Mouse (Mus musculus): ENCODE data around the gene Siah1a. TPM values are rescaled to one million over a fixed set of nuclear protein-coding genes. Genes with fewer than 3 reads are reported as not detected.

Gene Siah1a
- polyA plus RNA-seq, 1 experiment from 2014 or later, result 42.7 TPM

DNA sequence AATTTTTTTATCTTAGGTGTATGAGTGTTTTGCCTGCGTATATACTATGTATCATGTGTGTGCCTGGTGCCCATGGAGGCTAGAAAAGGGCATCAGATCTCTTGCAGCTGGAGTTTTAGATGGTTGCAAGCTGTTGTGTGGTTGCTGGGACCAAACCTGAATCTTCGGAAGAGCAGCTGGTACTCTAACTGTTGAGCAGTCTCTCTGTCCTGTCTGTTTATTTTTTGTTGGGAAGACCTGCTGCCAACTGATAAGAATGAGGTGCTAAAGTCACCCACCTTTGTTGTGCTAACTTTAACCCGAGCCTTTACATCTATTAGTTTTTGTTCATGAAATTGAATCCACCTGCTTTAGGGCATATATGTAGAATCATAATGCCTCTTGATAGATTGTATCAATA lies 43.3 kb downstream of the Siah1a start:
- Histone ChIP-seq H3K27ac (replicated peaks; ENCODE audit: low read depth, low read length) (no peak overlapping the region), H3K27me3 (replicated peaks; ENCODE audit: control insufficient read depth, insufficient read depth, low read length) (no peaks in the 10 kb centered on the region), H3K4me3 (ENCODE audit: low read depth, low read length) (no peak overlapping the region), H3K4me1 (ENCODE audit: control insufficient read depth, insufficient read depth, low read length) (no peaks in the 10 kb centered on the region), H3K4me2 (ENCODE audit: low read depth, low read length) (no peak overlapping the region), H3K9ac (ENCODE audit: low read depth, low read length) (no peak overlapping the region), H3K36me3 (ENCODE audit: control insufficient read depth, insufficient read depth, low read length) (peaks cover 5% of the 10 kb centered on the region; the same call in 1 of the 2 replicates), H3K9me3 (ENCODE audit: control insufficient read depth, low read length) (no peaks in the 10 kb centered on the region)
- WGBS, result 82% methylated on average over 3 of the region's 3 CpGs
- no peak for DNase-seq (ENCODE audit: low spot score)
- ATAC-seq (ENCODE audit: low read depth), result no peak

DNA sequence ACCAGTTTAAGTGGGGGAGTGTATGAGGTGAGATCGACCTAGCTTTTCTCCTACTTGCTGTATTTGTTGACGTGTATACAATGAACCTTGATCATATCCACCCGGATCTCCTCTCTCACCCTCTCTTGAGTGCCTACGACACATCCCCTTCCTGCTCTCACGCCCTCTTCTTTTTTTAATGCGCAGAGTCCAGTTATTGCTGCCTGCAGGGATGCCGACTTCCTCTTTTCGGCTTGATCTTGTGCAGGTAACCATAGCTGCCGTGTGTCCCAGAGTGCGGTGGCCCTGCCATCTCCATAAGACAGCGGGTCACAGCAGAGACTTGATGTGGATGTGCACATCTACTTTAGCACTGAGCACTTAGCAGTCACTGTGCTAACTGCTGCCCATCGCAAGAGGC lies 46.3 kb downstream of the Siah1a start:
- Histone ChIP-seq H3K4me2 (ENCODE audit: low read depth, low read length) (no peak overlapping the region), H3K9ac (ENCODE audit: low read depth, low read length) (no peak overlapping the region), H3K9me3 (ENCODE audit: control insufficient read depth, low read length) (no peaks in the 10 kb centered on the region), H3K4me3 (ENCODE audit: low read depth, low read length) (no peak overlapping the region), H3K36me3 (ENCODE audit: control insufficient read depth, insufficient read depth, low read length) (peaks cover 5% of the 10 kb centered on the region; the same call in 1 of the 2 replicates), H3K27ac (replicated peaks; ENCODE audit: low read depth, low read length) (no peak overlapping the region), H3K4me1 (ENCODE audit: control insufficient read depth, insufficient read depth, low read length) (no peaks in the 10 kb centered on the region), H3K27me3 (replicated peaks; ENCODE audit: control insufficient read depth, insufficient read depth, low read length) (no peaks in the 10 kb centered on the region)
- 88% methylated on average over 12 of the region's 12 CpGs for WGBS
- no peak for DNase-seq (ENCODE audit: low spot score)
- ATAC-seq (ENCODE audit: low read depth), result no peak

GRCm38 (mm10) chr8:86698811-86699421 lies 46.8 kb downstream of the Siah1a start:
- H3K27me3 ChIP-seq (replicated peaks; ENCODE audit: control insufficient read depth, insufficient read depth, low read length), result no peaks in the 10 kb centered on the region
- H3K4me1 ChIP-seq (ENCODE audit: control insufficient read depth, insufficient read depth, low read length), result no peaks in the 10 kb centered on the region
- no peaks in the 10 kb centered on the region for H3K9me3 ChIP-seq (ENCODE audit: control insufficient read depth, low read length)
- H3K36me3 ChIP-seq (ENCODE audit: control insufficient read depth, insufficient read depth, low read length), result peaks cover 5% of the 10 kb centered on the region; the same call in 1 of the 2 replicates
- H3K27ac ChIP-seq (replicated peaks; ENCODE audit: low read depth, low read length), result no peak overlapping the region
- DNase-seq (ENCODE audit: low spot score) (no peak), ATAC-seq (ENCODE audit: low read depth) (no peak)
- no peak overlapping the region for H3K4me3 ChIP-seq (ENCODE audit: low read depth, low read length)
- H3K4me2 ChIP-seq (ENCODE audit: low read depth, low read length), result no peak overlapping the region
- H3K9ac ChIP-seq (ENCODE audit: low read depth, low read length), result no peak overlapping the region
- 79% methylated on average over 1 of the region's 1 CpGs for WGBS

DNA sequence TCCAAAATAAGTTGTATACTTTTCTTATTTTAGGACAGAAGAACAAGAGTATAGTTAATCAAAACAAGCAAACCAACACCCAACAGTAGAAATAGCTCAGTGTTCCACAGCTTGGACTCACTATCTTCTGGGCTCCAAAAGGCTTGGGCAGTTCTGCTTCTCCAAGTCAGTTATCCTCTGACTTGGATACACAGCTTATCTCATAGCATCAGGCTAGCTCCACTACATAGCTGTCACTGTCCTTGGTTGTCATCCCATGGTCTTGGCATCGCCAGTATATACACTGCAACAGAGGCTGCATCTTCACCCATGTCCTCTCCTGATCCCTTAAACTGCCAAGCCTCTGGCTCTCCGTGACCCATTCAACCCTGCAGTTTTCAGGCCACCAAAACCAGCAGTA lies 50.0 kb downstream of the Siah1a start:
- Histone ChIP-seq H3K9ac (ENCODE audit: low read depth, low read length) (no peak overlapping the region), H3K36me3 (ENCODE audit: control insufficient read depth, insufficient read depth, low read length) (no peaks in the 10 kb centered on the region), H3K27me3 (replicated peaks; ENCODE audit: control insufficient read depth, insufficient read depth, low read length) (no peaks in the 10 kb centered on the region), H3K27ac (replicated peaks; ENCODE audit: low read depth, low read length) (no peak overlapping the region), H3K4me1 (ENCODE audit: control insufficient read depth, insufficient read depth, low read length) (no peaks in the 10 kb centered on the region), H3K9me3 (ENCODE audit: control insufficient read depth, low read length) (no peaks in the 10 kb centered on the region), H3K4me3 (ENCODE audit: low read depth, low read length) (no peak overlapping the region), H3K4me2 (ENCODE audit: low read depth, low read length) (no peak overlapping the region)
- DNase-seq (ENCODE audit: low spot score) (no peak), ATAC-seq (ENCODE audit: low read depth) (no peak)
- WGBS, result 86% methylated on average over 2 of the region's 2 CpGs

DNA sequence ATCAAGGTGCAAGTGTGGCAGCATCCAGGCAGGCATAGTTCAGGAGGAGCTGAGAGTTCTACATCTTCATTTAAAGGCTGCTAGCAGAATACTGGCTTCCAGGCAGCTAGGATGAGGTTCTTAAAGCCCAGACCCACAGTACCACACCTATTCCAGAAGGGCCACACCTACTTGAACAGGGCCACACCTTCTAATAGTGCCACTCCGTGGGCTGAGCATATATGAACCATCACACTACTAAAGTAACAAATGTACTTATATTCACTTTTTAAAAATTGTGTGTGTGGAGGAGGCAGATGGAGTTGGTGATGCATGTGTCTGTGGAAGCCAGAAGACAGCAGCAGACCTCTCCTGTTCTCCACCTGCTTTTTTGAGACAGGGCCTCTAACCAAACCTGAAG lies 51.7 kb downstream of the Siah1a start:
- Histone ChIP-seq H3K4me2 (ENCODE audit: low read depth, low read length) (no peak overlapping the region), H3K9me3 (ENCODE audit: control insufficient read depth, low read length) (no peaks in the 10 kb centered on the region), H3K36me3 (ENCODE audit: control insufficient read depth, insufficient read depth, low read length) (no peaks in the 10 kb centered on the region), H3K4me3 (ENCODE audit: low read depth, low read length) (no peak overlapping the region), H3K4me1 (ENCODE audit: control insufficient read depth, insufficient read depth, low read length) (no peaks in the 10 kb centered on the region), H3K27ac (replicated peaks; ENCODE audit: low read depth, low read length) (no peak overlapping the region), H3K27me3 (replicated peaks; ENCODE audit: control insufficient read depth, insufficient read depth, low read length) (no peaks in the 10 kb centered on the region), H3K9ac (ENCODE audit: low read depth, low read length) (no peak overlapping the region)
- ATAC-seq (ENCODE audit: low read depth), result no peak
- WGBS, result 85% methylated on average over 1 of the region's 1 CpGs
- DNase-seq (ENCODE audit: low spot score), result no peak

DNA sequence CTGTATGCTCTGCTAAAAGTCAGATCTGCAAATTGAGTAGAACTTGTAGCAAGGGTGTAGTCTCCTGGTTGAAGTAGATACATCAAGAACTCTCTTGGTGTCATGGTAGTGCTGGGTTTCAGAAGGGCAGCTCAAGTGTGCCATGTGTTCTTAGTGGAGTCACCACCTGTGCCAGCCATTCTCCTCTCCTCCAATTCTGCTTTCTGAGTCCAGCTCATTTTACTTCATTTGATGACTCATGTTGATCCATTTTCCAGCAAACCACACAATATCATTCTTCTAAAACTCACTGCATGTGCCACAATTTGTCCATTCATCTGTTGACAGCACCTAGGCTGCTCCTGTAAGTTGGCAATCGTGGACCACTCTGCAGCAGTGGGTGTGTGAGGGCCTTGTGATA lies 53.6 kb downstream of the Siah1a start:
- H3K4me3 ChIP-seq (ENCODE audit: low read depth, low read length), result no peak overlapping the region
- WGBS, result 73% methylated on average over 1 of the region's 1 CpGs
- H3K9ac ChIP-seq (ENCODE audit: low read depth, low read length), result no peak overlapping the region
- H3K9me3 ChIP-seq (ENCODE audit: control insufficient read depth, low read length), result no peaks in the 10 kb centered on the region
- no peaks in the 10 kb centered on the region for H3K27me3 ChIP-seq (replicated peaks; ENCODE audit: control insufficient read depth, insufficient read depth, low read length)
- H3K27ac ChIP-seq (replicated peaks; ENCODE audit: low read depth, low read length), result no peak overlapping the region
- no peaks in the 10 kb centered on the region for H3K4me1 ChIP-seq (ENCODE audit: control insufficient read depth, insufficient read depth, low read length)
- no peak overlapping the region for H3K4me2 ChIP-seq (ENCODE audit: low read depth, low read length)
- ATAC-seq (ENCODE audit: low read depth) (no peak), DNase-seq (ENCODE audit: low spot score) (no peak)
- H3K36me3 ChIP-seq (ENCODE audit: control insufficient read depth, insufficient read depth, low read length), result no peaks in the 10 kb centered on the region

DNA sequence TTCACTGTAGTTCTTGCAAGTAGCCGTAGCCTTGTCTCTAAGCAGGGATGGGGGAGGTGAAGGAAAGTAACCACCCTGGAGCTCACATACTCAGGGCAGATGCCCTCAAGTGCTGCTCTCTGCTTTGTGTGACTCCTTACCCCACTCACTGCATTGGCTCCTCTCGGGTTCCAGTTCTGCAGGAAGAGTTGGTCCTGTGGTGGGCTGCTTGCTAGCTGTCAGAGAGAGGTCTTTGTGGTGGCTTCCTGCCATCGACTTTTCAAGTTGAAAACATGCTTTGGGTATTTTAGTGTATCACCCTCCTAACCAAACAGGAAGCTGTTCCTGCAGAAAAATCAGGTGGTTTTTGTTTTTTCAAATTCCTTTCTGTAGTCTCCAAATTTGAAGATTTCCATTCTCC lies 59.1 kb downstream of the Siah1a start:
- Histone ChIP-seq H3K36me3 (ENCODE audit: control insufficient read depth, insufficient read depth, low read length) (no peaks in the 10 kb centered on the region), H3K4me1 (ENCODE audit: control insufficient read depth, insufficient read depth, low read length) (no peaks in the 10 kb centered on the region), H3K27ac (replicated peaks; ENCODE audit: low read depth, low read length) (no peak overlapping the region), H3K9me3 (ENCODE audit: control insufficient read depth, low read length) (no peaks in the 10 kb centered on the region), H3K9ac (ENCODE audit: low read depth, low read length) (no peak overlapping the region), H3K4me2 (ENCODE audit: low read depth, low read length) (no peak overlapping the region), H3K27me3 (replicated peaks; ENCODE audit: control insufficient read depth, insufficient read depth, low read length) (no peaks in the 10 kb centered on the region), H3K4me3 (ENCODE audit: low read depth, low read length) (no peak overlapping the region)
- DNase-seq (ENCODE audit: low spot score) (no peak), ATAC-seq (ENCODE audit: low read depth) (no peak)
- WGBS, result 45% methylated on average over 3 of the region's 3 CpGs

Other genes starting within 250 kb of the Siah1a start
- 0.16 and 0.29 TPM in 2 replicates for gene Abcc12, start 165.2 kb downstream of the Siah1a start, polyA plus RNA-seq (2014; fragmentation: Nextera tagmentation; extraction: Ambion mirVana)
- gene Lonp2, start 121.9 kb downstream of the Siah1a start, polyA plus RNA-seq (2014; fragmentation: Nextera tagmentation; extraction: Ambion mirVana), result 55.7 and 58.2 TPM in 2 replicates
- gene Gm10638, start 235 bp downstream of the Siah1a start, polyA plus RNA-seq (2014; fragmentation: Nextera tagmentation; extraction: Ambion mirVana), result 4.1 and 5.2 TPM in 2 replicates
- gene N4bp1, start 139.3 kb upstream of the Siah1a start, polyA plus RNA-seq (2014; fragmentation: Nextera tagmentation; extraction: Ambion mirVana), result 10.6 and 10.7 TPM in 2 replicates